Mouse (Mus musculus) testis, postnatal 10 days (tissue): Measurements from ENCODE around the gene Olfr70.
A peak's percentile ranks its signal among the peaks of the same experiment; 100 is the strongest.

Experiments used
- DNase-seq: peaks from one replicate; pipeline ENCODE4 v3.0.0; 2021; ENCODE audit warnings: low spot score

Olfr70 gene

DNA sequence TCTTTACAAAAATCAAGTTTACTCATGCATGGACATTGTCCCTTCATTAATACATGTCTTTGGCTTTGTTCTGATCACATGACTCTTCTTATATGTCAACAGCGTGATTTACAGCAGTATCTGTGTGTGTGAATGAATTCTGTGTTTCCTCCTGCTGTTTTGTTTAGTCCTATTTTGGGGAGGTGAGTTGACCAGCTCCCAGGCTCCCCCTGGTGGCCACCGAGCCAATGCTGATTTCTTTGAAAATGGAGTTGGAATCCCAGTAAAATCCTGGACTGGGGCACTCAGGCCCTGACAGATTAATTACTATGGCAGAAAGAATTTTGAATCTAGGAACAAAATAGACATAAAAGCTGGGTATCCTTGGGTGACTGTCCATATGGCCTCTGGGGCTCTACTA, 11.2 kb upstream of the Olfr70 start:
- DNase-seq: peak; percentile 96

DNA sequence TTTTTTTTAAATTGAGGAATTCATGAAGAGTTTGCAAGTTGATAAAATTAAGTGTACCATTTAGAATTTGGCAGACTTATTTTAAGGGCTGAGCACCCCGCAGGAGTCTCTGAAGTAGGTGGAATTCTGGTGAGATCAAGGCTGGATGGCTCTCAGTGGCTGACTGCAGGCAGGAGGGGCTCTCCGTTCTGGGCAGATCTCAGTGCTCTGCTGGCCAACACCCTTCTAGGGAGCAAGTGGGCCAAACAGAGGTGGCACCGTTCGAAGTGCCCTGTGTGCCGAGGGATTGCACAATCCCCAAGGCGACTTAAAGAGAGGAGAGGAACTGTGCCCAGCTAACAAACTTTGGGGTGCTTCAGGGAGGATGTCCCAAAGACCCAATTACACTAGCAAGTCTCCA, 9.3 kb upstream of the Olfr70 start, which contains the start of gene Olfr71:
Olfr71 (minus strand) TSS at position 387 of the 400 bp plus-strand sequence.
- DNase-seq: no peak

DNA sequence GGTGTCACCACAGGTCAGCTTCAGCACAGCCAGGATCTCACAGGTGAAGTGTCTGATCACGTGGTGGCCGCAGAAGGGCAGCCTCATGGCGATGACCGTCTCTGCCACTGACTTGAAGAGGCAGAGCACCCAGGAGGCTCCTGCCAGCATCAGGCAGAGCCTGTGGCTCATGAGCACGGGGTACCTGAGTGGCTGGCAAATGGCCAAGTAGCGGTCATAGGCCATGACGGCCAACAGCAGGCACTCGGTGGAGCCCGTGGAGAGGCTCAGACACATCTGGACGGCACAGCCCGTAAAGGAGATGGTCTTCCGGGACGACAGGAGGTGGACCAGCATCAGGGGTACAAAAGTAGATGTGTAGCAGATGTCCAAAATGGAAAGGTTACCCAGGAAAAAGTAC, 5.4 kb upstream of the Olfr70 start:
- DNase-seq: peak; percentile 61

DNA sequence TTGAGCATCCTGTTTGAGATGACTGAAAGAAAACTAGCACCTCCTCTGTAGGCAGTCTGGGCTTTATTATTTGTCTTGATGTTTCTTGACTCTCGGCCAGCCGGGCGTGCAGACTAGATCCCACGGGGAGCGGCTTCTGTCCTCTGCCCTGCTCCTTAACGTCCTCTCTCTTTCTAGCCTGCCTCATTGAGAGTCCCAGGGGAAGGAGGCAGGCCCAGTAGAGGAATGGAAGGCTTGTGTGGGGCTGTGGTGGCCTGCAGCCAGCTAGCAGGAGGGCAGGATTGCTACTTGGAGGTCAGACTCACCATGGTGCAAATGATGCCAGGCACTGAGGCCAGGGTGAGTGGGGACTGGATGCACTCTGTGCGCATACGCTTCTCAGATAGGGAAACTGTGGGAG, 3.2 kb upstream of the Olfr70 start:
- no peak for DNase-seq

DNA sequence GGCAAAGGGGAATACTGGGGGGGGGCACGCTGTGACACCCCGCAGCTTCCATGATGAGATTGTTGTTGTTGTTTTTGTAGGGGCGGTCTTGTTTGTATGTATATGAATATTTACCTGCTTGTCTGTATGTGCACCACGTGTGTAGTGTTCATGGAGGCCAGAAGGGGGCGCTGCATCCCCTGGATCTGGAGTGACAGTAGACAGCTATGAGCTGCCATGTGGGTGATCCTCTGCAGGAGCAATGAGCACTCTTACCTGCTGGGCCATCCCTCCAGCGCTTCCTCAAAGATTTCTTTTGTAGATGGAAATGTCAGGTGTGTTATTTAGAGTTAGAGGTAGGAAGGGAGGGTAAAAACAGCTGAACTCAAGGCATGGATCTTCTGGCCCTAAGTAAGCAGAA, 2.8 kb upstream of the Olfr70 start:
- DNase-seq: no peak

DNA sequence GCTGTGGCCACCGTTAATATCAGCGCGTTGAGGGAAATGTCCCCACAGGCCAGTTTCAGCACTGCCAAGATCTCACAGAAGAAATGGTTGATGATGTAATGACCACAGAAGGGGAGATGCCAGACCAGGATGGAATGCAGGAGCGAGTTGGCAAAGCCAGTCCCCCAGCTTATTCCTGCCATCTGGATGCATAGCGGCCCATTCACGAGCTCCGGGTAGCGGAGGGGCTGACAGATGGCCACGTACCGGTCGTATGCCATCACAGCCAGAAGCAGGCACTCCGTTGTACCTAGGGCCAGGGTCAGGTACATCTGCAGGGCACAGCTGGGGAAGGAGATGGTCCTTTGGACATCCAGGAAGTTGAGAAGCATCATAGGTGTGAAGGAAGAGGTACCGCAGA, 4.0 kb downstream of the Olfr70 start:
- no peak for DNase-seq

DNA sequence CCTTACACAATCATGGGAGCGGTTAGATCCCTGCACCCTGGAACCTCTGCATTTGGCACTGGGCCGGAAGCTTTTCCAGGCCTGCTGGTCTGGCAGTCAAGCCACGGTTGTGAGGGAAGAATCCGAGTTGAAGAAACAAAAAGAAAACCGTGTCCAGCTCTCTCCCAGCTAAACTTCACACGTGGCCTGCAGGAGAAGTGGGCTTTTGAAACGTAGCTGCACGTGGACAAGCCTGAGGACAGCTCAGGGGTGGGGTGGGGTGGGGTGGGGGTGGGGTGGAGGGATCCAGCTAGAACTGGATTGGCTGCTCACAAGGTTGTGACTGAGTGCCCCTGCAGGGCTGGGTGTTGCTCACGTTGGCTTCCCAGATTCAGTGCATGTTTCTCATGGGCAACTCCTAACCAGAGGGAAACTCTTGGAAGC, 5.3 kb downstream of the Olfr70 start:
- DNase-seq: no peak

DNA sequence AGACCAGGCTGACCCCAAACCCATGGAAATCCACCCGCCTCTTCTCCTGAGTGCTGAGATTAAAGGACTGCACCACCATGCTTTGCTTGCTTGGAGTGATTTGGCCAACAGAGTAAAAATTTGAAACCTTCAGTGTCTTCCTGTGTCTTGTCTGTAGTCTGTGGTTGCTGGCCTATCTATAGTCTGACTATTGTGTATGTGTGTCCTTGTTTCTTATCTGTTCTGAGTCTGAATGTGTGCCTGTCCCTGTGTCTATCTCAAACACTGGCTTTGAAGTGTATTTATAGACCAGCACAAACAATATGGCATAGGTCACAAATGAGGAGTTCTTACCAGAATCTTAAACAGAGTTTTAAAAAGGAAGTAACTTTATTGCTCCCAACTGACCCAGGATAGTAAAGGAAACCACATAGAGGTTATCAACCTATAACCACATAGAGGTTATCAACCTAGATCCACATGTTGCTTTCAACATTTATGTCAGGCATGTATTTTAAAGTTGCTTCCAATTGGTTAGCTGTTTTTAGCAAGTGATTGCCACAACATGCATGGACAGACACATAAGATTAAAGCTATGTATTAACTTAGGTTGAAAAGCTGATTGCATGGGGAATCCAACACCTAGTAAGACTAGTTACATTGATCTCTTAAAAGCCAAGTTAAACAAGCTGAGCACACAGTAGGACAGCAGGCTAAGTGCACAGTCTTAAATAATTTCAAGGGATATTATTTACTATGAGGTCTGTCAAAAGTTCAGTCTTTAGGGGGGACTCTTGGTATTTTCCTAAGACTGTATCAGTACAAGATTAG, 6.0 kb downstream of the Olfr70 start:
- DNase-seq: no peak

DNA sequence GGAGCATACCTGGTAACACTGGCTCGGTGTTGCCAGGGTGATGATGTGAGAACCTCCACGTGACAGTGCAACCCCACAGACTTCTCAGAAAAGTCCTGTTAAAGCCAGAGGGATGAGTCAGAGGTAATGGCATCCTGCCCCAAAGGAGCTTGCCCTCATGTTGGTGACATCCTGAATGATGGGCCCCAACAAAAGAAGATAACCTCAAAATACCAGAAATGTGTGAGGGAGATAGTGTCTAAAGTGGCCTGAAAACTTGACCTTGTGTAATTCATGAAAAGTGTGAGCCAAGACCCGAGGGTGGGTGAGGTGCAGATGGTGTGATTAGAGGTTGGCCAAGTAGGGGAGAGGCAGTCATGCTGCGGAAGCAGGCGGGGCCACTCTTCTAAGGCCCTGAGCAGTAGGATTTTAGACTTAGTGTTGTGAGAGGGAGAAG, 6.8 kb downstream of the Olfr70 start:
- no peak for DNase-seq

DNA sequence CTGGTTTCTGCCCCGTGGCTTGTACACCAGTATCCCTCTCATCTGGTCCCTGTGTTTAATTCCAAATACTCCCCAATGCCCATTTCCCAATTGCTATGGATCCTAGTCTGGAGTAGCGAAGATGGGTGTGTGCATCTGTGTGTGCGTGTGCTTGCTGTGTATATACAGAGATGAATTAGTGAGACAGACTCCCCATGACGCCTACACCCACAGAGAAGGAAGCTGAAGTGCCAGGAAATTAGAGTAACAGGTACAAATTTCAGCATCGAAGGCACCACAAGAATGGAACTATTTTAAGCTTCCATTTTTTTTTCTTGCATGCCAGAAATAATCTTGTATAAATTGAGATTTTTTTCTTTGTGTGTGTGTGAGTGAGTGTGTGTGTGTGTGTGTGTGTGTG, 9.6 kb downstream of the Olfr70 start:
- no peak for DNase-seq

DNA sequence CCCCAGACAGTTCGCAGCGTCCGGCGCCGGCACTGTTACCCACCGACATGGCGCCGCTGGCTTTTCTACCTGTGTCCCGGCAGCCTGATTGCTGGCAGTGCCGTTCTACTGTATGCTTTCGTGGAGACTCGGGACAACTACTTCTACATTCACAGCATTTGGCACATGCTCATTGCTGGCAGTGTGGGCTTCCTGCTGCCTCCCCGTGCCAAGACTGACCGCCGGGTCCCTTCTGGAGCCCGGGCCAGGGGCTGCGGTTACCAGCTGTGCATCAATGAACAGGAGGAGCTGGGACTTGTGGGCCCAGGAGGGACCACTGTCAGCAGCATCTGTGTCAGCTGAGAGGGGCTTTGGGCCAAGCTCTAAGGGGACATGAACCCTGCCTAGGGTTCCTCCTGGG, 10.6 kb downstream of the Olfr70 start:
- no peak for DNase-seq

DNA sequence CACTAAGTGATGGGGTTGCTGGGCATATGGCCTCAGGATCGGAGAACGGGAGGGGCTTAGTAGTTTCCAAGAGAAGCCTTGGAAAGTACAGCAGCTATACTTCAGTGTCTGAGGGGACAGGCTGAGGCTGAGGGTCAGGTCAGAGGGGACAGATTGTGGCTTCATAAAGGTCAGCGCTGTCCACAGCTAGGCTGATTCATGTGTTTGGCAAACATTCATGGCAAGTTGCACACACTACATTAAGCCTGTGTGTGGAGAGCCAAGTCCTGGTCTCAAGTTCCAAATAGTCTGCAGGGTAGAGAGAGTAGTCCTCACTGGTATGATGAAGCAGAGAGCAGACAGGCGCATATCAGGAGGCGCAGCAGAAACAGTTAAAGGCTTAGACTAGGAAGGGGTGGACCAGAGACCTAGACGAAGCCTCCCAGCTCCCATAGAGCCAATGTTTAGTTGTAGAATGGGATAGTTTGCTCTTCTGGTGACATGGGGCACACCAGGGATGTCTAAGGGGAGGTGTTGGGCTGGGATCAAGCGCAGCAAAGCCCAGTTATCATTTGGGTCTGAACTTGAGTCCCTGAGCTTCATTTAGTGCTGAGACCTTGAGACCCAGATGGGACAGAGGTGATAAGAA, 21.1 kb downstream of the Olfr70 start:
- DNase-seq: no peak

DNA sequence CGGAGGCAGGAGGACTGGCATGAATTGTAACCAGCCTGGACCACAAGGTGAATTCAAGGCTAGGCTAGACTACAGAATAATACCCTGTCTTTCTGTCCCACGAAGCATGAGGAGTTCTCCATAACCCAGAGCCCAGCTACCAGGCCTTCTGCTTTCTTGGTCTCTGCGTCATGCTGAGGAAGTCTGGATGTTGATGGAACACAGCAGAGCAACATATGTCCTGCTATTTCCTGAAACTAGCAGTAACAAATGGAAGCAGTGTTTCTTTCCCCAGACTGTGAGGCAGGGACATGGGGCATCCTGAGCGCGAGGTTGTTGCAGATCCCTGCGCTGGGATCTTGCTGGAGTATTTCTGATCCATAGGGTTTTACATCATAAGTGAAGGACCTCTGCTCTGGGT, 22.1 kb downstream of the Olfr70 start:
- no peak for DNase-seq

DNA sequence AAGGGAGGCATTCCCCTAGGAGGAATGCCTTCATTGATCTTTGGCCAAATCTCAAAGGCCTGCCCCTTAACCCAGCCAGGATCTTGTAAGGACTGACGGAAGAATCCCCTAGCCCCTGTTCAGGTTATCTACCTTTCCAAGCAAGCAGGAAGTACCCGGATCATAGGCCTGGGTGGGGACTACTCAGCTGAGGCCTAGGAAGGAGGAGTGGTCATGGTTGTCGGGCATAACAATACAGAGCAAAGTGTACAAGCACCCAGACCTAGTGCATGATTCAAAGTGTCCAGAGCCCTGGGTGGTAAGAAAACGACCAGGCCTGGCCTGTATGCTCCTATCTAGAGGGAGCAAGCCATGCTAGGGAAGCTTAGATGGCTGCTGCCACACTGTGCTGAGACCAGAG, 25.0 kb downstream of the Olfr70 start:
- DNase-seq: no peak

DNA sequence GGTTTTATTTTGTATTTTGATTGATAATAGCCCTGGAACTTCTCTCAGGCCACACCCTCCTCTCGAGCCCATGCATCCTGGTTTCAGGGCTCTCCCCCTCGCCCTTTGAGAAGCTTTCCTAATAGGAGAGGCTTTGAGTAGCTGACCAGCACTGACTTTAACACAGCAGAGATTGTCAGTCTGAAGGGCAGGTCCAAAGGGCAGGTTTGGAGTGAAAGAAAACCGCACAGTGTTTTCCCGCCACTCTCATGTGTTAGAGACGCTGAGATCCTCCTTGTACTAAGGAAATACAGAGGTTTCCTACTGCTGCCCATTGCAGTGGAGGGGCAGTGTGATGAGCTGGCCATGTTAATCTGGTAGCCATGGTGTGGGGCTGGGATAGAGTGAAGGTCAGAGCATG, 25.6 kb downstream of the Olfr70 start:
- DNase-seq: no peak

DNA sequence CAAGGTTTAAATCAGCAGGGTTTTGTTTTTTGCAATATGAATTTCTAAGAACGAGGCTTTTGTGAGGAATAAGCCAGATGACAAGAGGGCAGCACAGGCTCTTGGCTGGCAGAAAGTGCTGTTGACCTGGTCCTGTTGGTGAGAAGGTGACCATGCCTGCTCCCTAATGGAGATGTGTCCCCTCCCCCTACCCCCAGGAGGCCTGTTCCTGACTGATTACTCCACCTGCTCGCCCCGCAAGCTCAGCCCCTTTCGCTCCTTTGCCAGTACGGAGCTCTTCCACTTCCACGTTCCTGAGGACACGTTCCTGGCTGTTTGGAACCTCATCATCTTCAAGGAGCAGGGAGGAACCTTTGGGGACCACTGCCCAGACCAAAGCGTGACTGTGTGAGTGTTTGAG, 26.9 kb downstream of the Olfr70 start:
- DNase-seq: no peak

DNA sequence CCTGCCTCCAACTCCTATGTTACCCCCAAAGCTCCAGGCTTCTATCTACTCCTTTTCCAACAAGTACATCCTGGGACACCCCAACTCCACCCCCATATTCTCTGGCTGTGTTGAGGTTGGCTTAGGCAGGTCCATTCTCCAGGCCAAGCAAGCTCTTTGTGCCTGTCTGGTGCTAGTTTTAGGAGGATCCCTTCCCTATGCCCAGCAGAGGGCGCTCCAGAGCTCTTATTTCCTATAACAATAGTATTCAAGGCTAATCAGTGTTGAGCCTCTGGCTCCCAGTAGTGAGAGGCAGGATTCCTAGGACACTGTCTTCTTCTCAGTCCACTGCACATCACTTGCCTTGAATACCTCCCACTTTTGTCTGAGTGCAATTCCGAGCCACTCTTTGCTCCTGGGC, 28.5 kb downstream of the Olfr70 start:
- DNase-seq: peak; percentile 96

DNA sequence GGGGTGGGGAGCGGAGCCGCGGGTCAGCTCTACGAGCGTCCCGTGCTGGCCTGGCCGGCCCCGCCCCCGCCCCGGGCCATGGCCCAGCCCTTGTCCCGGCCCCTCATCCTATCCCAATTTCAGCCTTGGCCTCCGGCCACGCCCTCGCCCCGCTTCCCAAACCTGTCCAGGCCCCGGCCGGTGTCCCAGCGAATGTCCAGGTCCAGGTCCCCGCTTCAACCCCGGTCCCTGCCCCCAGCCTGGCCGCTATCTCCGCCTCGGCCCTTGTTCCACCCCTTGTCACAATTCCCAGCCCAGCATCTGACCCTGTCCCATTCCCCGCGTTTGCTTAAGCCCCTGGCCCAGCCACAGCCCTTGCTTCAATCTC, 31.2 kb downstream of the Olfr70 start:
- DNase-seq: peak; percentile 83

DNA sequence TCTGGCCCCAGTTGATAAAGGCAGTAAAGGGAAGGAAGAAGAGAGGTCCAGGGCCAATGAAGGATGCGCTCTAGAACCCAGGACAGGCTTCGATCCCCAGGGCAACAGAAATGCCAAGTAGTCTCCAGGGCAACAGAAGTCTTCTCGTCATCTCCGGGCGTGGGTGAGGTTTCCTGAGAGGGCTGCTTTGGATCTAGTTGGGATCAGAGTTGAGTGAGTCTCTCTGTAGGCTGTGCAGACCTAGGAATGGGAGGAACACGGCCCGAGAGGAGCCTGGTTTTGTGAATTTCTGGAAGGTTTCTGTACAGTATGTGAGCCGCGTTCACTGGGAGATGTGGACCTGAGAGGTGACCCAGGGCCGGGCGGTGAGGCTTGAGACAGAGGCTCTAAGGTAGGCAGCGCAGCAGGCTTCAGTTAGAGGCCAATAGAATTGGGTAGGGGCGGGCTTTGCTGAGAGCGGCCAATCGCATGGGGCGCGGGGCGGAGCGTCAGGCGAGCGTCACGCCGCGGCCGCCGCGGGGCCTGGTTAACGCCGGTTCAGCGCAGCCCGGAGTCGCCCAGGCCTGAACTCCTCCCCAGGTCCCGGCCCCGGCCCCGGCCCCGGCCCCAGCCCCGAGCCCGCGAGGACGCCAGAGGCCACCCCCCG, 31.7 kb downstream of the Olfr70 start, which contains the start of the genes Tmem8b and Fam221b:
Tmem8b (plus strand) TSS at position 190 of the 646 bp plus-strand sequence.
Fam221b (minus strand) TSS at position 364 of the 646 bp plus-strand sequence.
- peak; percentile 94 for DNase-seq

DNA sequence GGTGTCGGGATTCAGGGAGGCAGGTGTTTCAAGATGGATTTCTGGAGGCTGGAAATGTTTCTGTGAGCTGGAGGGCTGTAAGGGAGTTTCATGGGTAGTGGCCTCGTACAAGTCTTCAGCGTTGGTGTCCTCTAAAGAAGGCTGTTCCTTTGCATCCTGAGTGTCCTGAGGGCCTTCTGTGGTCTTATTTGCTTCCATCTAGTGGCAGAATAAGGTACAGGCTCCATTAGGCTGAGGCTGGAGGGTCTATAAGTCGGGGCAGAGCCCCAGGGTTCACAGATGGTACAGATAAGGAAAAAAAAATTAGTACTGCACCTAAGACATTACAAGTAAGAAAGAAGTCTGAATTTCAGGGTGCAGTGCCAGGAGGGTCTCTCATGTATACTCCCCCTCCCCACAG, 34.2 kb downstream of the Olfr70 start:
- DNase-seq: no peak

DNA sequence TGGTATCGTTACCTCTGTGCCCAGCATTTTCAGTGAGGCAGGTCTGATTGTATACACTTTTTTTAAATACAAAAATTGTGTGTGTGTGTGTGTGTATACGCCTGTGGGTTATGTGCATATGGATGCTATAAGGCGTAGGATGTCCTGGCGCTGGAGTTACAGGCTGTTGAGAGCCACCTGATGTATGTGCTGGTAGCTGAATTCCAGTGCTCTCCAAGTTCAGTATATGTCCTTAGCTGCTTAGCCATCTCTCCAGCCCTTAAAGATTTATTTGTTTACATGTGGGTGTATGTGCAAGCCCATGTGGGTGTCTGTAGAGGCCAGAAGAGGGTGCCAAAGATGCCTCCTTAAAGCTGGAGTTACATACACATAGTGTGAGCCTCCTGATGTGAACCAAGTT, 43.5 kb downstream of the Olfr70 start:
- DNase-seq: no peak

DNA sequence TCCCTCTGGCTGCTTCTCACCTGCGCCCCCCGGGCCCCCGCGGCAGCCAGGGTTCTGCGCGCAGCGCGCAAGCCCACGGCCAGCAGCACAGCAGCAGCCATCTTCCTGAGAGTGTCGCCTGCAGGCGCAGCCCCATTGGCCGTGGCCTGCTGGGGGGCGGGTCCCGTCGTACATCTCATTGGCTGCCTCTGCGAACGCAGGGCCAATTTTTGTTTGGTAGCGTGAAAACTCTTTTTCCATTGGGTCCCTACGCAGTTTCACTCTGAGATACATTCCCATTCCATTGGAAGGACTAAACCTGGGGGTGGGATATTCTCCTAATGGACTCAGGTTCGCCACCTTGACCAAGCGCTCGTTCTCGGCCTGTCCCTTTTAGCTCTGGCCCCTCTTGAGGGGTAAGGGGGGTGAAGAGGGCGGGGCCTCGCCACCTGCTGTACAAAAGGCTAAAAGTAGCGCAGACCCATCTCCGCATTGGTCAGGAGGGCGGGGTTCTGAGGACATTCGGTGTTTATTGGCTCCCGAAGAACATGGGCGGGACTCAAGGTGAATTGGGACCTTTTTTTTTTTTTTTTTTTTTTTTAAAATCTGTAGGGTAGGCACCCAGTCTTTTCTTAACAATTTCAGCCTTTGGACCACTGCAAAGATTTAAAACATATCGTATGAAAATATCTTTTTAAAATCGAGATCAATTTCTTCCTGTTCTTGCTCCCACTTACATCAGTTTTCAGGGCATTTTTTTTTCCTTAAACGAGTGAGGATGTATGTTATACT, 44.1 kb downstream of the Olfr70 start, which contains the start of gene Hint2:
Hint2 (minus strand) TSS at position 128 of the 771 bp plus-strand sequence.
- DNase-seq: peak; percentile 94
